Mouse (Mus musculus): Measurements from ENCODE around the gene Pdzph1.
A peak's percentile ranks its signal among the peaks of the same experiment; 100 is the strongest.

Gene Pdzph1

DNA sequence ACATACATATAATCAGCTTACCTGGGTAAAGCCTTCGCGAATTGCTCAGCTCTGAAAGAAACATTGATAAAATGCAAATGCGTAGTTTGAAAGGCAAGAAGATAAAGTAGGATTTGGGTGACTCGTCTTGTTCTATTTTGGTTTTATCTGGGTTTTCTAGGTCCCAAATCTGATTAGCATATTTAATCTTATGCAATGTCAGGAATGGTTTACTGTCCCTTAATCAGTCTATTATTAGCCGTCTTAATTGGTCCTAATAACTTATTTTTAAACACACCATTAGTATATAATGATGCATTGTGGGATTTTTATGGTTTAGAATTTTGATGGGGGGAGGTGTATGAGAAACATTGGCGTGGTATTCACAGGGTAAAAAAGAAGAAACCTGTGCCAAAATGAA, at the start of gene Pdzph1:
Pdzph1 (minus strand) TSS at position 101 of the 400 bp plus-strand sequence.
- DNase-seq (ENCODE audit: low spot score in 2 of 2), result no peak

DNA sequence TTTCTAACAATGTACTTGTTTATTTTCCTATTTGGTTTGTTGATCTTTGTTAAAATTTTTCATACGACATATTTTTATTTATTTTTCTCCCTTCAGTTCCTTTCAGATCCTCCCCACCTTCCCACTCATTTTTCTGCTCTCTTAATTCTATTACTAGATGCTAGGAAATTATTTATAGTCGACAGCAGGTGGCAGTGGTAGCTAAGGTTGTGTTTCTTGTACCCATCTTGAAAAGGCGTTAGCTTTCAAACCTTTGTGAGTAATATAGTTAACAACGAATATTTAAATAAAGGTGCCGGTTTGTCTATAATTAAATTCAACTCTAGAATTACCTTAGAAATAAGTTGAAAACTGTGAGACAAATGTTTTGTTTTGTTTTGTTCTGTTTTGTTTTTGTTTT, 48.6 kb upstream of the Pdzph1 start:
- DNase-seq (ENCODE audit: low spot score in 2 of 2), result no peak

DNA sequence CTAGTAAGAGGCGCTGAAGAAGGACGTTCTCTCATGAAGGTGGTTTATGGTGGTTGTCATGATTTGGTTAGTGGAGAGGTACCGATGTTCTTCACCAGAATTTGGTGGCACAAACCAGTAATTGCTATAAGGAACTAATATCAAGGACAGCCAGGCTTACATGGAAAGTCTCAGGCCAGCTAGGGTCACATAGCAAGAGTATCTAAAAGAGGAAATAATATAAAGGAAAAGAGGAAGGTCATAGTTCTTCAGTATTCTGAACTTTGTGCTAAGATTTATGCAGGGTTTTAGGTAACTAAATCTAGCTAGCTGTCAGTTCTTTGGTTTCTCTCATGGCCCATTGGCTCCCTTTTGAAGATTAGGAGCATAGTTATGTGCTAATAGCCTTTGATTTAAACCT, 42.3 kb upstream of the Pdzph1 start:
- no peak for DNase-seq (ENCODE audit: low spot score in 2 of 2)

DNA sequence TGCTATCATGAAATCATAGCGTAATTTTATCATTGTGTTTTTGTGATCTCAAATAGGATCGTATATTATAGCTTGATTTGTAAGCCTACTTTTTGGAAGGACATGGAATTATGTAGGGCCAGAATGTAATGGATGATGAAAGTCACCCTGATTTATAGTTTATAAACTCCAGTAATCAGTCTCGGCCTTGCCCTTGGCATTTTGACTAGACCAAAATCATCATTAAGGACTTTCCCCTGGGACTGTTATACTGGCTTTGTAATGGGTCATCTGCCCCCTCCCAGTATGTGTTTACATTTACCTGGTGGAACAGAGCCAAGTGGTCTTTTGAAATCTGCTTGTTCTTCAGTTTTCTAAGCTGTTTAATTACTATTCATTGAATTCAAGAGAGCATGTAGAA, 35.2 kb upstream of the Pdzph1 start:
- no peak for DNase-seq (ENCODE audit: low spot score in 2 of 2)

DNA sequence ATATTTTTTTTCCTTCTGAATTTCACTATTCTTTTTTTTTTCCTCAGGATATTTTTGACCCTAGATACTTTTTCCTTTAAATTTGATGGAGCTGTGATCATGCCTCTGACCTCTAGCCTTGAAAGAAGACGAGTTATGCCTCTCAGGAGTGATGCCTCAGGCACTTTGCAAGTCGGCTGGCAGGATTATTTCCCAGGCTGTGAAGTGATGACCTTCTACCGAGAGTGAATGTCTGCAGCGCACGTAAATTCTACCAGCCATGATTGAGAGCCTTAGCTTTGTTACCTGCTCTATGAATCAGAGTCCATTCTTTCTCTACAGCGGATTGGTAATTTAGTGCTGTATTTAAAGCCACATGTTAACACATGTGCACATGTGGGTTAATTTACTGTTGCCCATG, 33.3 kb upstream of the Pdzph1 start:
- no peak for DNase-seq (ENCODE audit: low spot score in 2 of 2)

DNA sequence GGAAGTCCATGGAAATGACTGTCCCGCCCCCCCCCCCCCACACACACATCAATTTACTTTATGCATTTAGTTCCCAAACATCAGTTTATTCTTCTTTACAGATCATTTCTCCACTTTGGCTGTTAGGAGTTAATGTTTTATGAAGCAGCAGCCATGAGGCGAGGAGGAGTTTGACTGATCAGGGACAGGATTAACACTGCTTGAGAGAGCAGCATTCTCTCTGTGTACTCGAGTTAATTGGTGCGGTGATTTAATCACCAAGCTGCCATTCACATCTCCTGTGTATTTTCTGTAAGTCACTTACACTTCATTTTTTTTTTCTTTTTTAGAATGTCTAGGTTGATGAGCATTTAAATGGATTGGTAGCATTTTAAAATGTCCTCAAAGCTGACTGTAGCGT, 32.8 kb upstream of the Pdzph1 start:
- no peak for DNase-seq (ENCODE audit: low spot score in 2 of 2)

DNA sequence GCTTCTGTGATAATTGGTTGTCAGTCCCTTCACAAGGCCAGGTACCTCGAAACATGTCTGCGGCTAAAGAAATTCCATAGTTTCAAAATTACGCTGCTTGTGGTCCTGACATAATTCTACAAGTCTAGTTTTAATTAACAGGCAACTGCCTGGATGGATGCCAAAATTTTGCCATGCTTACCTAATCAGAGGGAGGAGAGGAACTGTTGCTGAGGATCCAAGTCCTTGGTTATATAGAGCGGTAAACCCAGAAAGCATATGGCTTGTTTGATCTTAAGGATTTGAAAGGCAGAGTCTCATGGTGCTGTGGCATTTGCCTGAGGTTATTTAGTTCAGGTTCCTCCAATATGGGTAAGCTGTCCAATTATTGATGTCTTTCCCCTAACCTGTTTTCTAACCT, 27.5 kb upstream of the Pdzph1 start:
- DNase-seq (ENCODE audit: low spot score in 2 of 2), result no peak

DNA sequence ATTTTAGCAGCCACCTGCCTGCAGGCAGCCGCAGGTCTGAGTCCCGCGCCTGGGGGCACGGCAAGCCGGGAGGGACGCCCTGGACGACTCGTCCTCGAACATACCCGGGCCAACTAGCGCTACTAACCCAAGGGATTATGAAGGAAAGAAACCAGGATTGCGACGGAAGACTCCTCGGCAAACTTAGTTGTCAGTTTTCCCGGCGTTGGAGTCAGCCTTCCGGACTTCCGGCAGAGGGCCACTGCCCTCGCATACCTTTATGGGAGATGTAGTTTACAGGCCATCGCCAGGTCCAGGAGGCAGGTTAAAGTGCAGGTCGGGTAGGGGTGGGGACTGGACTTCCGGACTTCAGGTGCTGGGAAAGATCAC, 21.9 kb upstream of the Pdzph1 start, which contains the start of gene Nudt12:
Nudt12 (minus strand) TSS at position 282 of the 369 bp plus-strand sequence.
- peak; percentile 47 to 70 for DNase-seq (ENCODE audit: low spot score in 2 of 2)

DNA sequence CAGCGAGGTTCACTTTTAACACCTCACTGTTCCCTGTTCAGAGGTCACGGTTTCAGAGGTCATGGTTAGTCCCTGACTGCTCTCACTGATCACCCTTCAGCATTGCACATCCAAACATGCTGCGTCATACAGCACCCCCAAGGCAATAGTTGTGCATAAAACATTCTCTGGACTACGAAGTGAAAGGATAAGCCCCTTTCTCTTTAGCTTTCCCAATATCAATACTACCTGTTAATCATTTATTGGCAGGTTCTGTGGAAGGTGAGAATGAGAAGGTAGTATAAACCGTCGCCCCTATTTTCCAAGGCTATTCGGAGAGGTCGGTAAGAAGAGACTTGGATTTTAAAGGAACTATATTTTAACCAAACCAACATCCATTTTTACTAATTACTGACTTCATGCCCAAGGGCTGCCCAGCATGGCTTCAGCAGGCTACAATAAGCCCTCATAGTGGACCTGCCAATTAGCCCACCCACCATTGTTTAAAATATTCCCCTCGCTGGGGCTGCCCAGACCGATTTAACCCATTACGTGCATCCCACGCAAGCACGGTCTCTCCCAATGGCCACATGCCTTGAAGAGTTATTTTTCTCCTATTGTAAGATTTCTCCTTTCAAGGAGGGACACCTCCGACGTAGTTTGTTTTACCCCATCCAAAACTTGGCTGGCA, 21.4 kb upstream of the Pdzph1 start:
- DNase-seq (ENCODE audit: low spot score in 2 of 2), result no peak

DNA sequence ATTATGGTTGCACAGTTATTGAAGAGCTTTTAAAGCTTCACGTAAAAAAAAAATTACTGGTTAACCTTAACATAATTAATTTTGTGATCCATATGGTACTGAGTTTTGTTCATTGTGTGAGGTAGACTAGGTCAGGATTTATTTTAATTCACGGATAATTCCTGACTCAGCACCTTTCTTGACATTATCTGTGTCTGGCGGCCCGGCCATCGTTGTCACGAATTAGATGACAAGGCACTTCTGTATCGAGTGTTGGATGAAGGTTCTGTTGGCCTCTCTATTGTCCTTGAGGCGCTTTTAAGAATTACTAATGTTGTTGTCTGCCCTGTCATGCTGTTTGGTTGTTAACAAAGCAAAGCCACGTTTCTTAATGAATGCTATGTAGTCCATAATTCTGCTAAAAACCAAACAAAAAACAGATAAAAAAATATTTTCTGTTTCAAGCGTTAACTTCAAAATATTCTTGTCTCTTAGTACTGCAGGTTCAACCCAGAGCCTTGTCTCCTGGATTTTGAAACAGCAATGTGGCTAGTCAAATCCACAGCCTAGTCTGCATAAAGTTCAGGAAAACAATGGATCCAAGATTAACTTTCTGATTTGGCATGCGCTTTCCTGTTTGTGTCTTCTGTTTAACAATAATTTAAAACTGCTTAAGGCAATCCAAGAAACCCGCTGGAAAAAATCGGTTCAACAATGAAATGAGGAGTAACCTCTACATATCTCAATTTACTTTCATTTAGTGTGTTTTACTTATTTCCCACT, 20.6 kb upstream of the Pdzph1 start:
- no peak for DNase-seq (ENCODE audit: low spot score in 2 of 2)

DNA sequence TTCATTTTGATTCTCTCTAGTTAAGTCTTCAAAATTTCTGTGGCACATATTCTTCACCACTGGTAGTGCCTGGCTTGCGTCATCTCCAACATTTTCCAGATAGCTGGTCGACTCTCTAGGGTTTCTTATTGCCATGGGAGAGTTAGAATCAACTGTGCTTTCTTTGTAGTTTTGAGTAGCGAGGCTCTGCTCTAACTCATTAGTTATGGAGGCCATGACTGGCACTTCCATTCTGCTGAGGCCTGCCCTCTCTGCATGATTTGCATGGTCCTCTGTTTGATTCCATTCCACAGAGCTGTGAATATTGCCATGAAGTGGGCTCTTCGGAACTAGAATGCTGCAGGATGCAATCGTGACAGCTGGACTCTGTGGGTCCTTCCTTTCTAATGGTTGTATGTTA, 17.9 kb downstream of the Pdzph1 start:
- no peak for DNase-seq (ENCODE audit: low spot score in 2 of 2)

DNA sequence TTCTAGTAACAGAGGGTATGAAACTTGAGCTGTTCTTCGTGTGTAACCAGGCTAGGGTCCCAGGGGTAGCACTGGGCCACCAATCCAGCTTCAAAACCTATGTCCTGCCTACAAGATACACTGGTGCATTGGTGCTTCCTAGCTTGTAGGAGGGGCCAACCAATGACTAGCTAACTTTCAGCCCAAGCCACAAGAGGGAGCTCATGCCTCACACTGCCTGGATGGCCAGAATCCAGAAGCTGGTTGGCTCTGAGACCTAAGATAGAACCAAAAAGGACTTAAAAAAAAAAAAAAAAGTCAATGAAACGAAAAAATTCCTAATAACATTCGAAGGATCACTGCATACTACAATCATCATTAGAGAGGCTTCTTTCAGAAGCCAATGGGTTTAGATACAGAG, 31.3 kb downstream of the Pdzph1 start:
- peak; percentile 17 to 59 for DNase-seq (ENCODE audit: low spot score in 2 of 2)

DNA sequence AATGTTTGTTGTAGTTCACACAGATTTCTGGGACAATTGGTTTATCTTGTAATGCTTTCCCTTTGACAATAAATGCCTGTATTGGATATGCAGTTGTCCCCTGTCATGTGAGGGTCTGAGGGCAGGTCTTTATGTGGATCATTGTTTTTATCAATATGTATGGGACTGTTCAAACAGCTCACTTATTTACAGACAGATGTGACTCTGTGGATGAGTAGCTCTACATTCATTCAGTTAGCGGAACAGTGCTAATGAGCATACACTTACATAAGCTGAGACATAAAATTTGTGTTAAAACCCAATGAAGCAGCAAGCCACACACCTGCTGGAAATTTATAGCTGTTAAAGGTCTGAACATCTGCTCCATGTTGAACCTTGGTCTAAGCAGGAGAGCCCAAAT, 34.1 kb downstream of the Pdzph1 start:
- DNase-seq (ENCODE audit: low spot score in 2 of 2), result no peak

DNA sequence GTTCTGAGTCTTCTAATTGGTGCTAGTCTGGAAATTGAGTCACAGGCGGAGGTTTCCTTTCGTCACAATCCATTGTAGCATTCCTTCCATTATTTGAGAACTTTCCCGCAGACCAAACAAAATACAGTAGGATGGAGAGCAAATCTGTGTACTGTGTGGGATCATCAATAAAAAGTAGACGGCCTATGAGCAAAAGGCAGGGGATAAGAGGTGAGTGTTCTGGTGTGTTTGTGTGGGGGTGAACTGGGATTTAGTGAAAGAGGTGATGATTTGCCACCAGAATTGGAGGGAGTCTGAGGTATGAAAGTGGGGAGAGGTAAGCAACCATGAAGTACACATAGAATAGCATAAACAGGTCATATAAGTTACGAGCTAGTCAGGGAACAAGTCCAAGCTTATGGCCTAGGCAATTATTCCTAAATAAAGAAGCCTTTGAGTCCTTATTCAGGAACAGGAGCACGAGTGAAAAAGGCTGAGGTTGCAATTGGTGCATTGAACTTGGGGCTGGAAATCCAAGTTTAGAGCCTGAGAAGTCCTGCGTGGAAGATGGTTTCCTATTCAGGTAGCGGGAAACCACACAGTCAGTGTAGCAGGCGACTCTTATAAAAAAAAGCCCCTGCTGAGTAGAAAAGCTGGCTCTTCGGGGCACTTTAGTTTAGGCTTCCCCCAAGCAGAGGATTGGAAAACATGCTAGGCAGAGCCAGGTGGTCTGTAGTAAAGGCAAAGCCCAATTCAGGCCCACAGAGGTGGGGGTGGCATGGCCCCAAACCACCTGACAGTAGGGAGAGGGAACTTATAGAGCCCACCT, 48.0 kb downstream of the Pdzph1 start:
- DNase-seq (ENCODE audit: low spot score in 2 of 2), result no peak

DNA sequence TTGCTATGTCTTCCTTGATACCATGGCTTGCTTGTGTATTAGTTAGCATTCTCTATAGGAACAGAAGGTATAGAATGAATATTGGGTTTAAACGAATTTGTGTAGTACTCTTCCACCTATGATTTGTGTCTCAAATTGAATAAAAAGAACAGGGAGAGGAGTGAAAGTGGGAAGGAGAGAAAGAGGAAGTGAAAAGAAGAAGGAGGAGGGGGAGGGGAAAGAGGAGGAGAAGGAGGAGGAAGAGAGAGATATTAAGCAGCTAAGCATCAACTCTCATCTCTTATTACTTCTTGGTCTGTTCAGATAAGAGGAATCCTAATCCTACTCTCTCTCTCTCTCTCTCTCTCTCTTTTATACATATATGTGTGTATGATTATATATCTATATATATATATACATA, 52.6 kb downstream of the Pdzph1 start:
- DNase-seq (ENCODE audit: low spot score in 2 of 2), result no peak

DNA sequence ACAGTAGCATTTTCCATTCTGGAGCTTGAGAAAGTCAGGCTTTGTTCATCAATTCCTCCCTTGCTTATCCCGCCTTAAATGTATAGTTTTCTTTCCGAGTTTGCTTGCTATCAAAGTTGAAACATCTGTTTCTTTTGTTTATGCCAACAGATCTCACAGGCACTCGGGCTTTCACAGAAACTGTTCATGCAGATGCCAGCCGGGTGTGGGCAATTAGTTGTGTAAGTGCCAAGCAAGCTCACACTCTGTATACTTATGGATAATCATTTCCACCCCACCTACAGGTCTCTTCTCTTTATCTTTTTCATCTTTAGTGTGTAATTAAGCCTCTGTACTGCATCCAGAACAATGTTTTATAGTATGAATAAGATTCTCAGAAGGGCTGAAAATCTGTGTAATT, 53.6 kb downstream of the Pdzph1 start:
- DNase-seq (ENCODE audit: low spot score in 2 of 2), result no peak

DNA sequence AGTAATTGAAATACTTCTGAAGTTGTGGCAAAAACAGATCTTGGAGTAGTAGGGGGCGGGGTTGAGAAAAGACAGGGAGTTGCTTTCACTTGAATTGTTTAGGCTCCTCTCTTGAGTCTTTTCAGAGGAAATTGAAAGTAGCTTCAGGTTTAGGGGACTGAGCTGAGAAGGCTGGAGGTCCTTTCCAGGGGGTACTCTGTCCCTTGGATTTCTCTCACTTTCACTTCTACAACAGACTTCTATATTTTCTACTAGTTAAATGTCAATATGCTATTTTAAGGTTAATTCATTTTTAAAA, 58.2 kb downstream of the Pdzph1 start:
- no peak for DNase-seq (ENCODE audit: low spot score in 2 of 2)

DNA sequence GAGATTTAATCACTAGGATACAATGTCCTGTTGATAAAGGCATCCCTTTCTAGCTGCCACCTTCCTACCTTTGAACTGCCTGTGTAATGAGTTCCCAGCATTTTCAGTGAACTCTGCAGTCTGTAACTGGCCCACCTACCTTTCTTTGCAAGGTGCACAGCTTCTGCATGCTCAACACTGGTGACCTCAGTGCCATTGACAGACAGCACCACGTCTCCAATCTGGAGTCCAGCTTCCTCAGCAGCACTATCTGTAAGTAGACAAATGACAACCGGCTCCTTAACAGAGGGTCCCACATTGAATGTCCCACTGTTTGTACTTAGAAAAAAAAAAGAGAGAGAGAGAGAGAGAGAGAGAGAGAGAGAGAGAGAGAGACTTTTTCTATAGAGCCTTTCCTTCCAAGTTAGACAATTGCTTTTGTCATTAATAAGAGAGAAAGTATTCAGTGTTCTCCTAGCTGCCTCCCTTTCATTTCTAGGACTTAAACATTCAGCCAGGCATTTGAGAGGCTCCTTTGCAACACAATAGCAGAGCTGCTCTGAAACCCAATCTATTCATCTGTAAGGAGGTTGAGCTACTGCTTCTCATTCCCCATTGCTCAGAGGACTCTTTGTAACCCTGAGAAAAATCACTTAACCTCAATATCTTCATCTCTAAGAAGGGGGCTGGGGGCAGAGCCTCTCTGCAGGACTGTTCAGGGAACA, 58.7 kb downstream of the Pdzph1 start:
- DNase-seq (ENCODE audit: low spot score in 2 of 2), result no peak

DNA sequence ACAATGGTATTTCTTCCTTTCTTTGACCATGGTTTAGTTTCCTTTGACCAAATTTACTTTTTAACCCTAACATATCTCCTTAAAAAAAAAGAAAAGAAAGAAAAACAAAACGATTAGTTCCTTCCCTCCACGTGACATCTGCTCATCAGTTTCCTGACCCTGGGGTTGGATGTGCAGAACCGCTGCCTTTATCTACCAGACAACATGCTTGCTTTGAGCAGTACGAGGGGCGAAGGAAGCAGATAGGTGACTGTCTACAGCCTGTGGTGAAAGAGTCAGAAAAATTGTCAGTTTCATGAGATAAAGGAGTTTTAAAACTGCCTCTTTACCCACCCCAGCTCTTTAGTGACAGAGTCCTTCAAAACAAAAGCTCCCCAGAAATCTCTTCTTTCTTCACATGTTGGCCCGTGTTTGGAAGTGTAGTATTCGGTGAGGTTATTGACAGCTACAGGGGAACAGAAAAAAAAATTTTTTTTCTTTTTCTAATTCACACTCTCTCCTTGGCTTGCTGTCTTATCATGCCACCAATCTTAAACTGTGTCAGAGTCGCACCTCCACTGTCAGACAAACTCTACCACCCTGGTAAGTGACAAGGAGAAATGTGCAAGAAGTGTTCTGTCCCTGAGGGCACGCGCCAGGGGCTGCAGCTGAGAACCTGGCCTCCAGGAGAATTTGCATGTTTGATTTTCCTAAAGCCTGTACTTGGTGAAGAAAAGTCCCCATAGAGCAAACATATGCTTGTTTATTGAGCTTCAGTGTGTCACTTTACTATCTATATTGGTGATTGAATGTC, 66.2 kb downstream of the Pdzph1 start:
- peak; percentile 27 to 53 for DNase-seq (ENCODE audit: low spot score in 2 of 2)

DNA sequence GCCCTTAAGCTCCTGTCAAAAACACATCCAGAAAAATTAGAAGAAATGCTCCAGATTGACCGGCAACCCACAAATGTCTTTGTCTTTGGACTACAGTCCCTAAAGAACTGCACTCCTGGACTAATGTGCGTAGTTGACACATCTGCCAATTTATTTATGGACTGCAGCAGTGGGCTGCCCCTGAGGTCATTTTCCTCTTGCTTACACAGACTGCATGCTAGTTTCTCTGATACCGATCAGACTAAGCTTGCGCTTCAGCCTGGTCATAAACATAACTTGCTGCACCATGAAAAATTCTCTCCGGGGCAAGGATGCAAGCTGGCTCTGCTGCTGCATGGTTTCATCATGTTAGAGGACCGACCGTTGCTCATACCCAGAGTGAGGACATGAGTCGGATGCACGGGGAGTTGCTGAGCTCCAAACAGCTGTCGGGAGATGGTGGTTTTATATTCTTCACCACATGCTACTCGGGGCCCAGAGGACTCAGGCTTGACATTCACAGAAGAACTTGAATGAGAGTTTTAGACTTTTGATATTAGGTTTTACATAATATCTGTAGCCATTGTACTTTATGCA, 67.2 kb downstream of the Pdzph1 start:
- peak in 1 of 2 experiments; percentile 59 for DNase-seq (ENCODE audit: low spot score in 2 of 2)

DNA sequence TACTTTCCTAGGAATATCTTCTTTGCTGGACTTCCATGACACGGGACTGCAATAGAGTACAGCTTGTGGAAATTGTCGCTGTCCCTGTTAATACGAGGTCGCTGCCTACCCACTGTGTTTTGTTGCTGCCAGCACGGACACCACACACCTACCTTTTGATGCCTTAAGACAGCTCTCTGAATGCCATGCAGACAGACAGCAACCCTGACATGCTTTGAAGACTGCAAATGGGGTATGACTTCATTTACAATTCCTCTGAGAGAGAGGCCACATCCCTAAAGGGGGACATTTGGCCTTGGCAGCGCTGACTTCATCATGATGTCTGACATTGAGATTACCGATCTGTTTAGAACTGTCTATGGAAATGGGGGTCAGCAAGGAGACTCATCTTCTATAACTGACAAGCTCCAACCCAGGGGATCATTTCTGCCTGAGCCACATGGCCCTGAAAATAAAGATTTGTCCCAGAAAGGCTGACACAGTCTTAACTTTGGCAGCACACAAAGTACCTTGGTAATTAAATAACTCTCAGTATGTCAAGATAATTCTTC, 67.8 kb downstream of the Pdzph1 start:
- no peak for DNase-seq (ENCODE audit: low spot score in 2 of 2)
